Mouse (Mus musculus): ENCODE results near the gene Ralb.

GRCm38 (mm10) chr1:119533093-119533805 lies 28.7 kb upstream of the Ralb start:
- TF ChIP-seq CTCF (IDR thresholded peaks at IDR 0.05; ENCODE audit: borderline replicate concordance, extremely low read depth, insufficient read depth, insufficient read length) = no peak
- no peak for TF ChIP-seq POLR2A (IDR thresholded peaks at IDR 0.05; ENCODE audit: borderline replicate concordance, extremely low read depth, insufficient read depth, insufficient read length, poor library complexity, severe bottlenecking)
